Mouse (Mus musculus): ENCODE data around the gene Acss2. TPM values are rescaled to one million over a fixed set of nuclear protein-coding genes. Genes with fewer than 3 reads are reported as not detected.
"Not testable (repeated sequence)": the region's sequence is repeated elsewhere in the genome, so short reads cannot be mapped to it uniquely, and the experiment has no call there.

Acss2 gene
- total RNA-seq, 2 experiments from 2014 or later, result 26.5 to 40.9 TPM

- DNase-seq, result no peak
These were observed 70.4 kb downstream of the Acss2 start for GRCm38 (mm10) chr2:155588136-155588535.

- no peak for DNase-seq
These were observed 71.8 kb downstream of the Acss2 start for GRCm38 (mm10) chr2:155589521-155589920.

GRCm38 (mm10) chr2:155590876-155591275 lies 73.1 kb downstream of the Acss2 start:
- no peak for DNase-seq

DNA sequence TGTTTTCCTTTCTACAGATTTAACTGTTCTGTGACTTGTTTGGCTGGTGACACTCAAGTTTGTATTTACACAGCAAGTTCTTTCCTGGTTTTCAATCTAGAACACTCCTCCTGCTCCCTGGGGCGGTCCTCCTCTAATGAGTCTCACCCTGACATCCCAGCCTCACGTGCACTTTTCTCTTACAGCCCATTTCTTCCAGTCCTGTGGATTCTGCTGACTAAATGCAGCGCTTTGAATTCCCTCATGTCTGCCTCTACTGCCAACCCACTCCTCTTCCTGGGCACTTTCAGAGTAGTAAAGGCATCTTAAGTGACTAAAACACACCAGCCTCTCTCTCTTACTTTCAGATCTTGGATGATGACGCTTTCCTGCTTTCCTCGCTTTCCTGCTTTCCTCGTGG lies 73.9 kb downstream of the Acss2 start:
- peak; percentile 20 for DNase-seq

GRCm38 (mm10) chr2:155592137-155592853 lies 74.5 kb downstream of the Acss2 start, which contains the start of gene Gss:
Gene Gss, minus strand, starts transcription at chr2:155592810.
- peak; percentile 100 for DNase-seq

- DNase-seq, result no peak
These were observed 75.1 kb downstream of the Acss2 start for GRCm38 (mm10) chr2:155592854-155593283.

DNA sequence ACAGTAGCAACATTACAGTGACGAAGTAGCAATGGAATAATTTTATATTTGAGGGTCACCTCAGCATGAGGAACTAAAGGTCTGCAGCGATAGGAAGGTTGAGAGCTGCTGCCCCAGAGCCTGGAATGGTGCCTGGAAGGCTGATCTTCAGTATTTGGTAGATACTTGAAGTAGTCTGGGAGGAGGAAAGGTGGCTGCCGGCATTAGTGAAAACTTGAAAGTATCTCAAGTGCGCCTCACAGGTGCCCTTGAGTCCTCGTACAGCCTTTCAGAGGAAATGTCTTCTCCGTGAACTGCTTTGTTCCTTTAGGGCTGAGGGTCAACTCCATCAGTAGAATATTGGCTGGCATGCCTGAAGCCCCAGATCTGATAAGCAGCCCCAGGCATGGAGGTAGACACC lies 77.8 kb downstream of the Acss2 start:
- DNase-seq, result no peak

DNA sequence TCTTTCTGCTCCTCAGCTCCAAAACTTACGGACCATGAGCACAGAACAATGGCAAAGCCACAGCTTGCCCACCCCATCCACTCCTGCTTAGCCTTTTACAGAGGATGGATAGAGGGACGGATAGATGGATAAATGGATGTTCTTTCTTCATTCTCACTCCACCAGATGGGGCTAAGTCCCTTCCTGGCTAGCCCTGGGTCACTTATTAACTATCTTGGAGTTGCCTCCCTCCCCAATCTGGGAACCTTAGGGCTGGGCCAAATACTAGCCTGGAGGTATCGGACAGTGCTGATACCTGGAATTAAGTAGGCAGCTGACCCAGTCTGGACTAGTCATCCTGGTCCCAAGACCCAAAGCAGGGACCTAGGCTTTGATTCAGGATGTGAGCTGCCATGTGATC lies 86.0 kb downstream of the Acss2 start:
- DNase-seq, result no peak

- no peak for DNase-seq
These were observed 87.0 kb downstream of the Acss2 start for GRCm38 (mm10) chr2:155604560-155605235.

DNA sequence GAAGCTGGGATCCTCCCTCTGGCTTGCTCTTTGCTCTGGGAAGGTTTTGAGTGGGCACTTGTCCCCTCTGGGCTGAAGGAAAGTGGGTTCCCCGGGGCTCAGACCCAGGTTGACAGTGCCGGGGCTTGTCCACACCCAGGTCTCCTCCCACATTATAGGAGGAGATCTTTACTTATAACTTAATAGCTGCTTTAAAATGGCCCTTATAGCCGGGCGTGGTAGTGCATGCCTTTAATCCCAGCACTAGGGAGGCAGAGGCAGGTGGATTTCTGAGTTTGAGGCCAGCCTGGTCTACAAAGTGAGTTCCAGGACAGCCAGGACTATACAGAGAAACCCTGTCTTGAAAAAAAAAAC lies 87.5 kb downstream of the Acss2 start:
- not testable (repeated sequence) for DNase-seq

- no peak for DNase-seq
These were observed 88.6 kb downstream of the Acss2 start for GRCm38 (mm10) chr2:155606360-155606759.

- DNase-seq, result no peak
These were observed 93.2 kb downstream of the Acss2 start, which contains the start of gene Myh7b for GRCm38 (mm10) chr2:155610978-155611377. Gene Myh7b, plus strand, starts transcription at chr2:155611212.

DNA sequence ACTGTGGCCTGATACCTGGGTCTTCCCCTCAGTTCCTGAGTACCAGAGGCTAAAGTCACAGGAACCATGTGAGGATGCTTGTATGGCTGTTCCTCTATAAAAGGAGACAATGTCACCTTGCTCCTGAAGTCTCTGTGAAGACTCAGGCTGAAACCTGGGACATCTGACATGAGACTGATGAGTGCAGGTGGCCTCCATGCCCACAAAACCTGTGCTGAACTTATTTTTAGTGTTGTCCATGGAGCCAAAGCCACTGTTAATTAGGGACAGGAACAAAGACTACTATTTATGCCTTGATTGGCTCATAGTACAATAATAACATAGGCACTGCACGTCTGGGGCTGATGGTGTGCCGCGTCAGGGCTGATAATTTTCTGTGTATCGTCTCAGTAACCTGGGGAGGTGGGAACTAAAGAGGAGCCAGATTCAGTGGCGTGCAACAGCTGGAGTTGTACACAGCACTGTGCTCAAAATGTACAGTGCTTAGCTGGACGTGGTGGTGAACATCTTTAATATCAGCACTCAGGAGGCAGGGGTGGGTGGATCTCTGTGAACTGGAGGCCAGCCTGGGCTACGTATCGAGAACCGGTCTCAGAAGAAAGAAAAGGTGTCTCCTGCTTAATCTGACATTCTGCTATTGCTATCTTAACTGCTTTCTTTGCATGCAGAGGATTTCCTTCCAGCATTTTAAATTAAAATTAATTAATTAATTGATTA lies 94.2 kb downstream of the Acss2 start:
- no peak for DNase-seq

DNA sequence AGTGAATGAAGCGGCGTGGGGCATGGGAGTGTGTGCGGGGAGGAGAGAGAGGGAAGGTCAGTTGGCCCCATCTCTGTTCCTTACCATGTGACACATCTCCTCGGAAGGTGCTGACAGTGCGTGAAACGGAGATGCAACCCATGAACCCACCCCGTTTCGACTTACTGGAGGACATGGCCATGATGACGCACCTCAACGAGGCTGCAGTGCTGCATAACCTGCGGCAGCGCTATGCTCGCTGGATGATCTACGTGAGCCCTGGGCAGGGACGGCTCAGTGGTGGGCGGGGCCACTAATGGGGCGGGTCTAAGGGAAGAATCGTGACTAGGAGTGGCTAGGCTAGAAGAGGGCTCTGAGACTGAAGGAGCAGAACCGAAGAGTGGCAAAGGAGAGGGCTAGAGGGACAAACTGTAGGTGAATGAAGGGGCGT lies 95.6 kb downstream of the Acss2 start:
- peak; percentile 80 for DNase-seq

GRCm38 (mm10) chr2:155613953-155614352 lies 96.2 kb downstream of the Acss2 start:
- DNase-seq, result no peak

- no peak for DNase-seq
These were observed 99.2 kb downstream of the Acss2 start for GRCm38 (mm10) chr2:155616971-155617370.

- peak; percentile 97 for DNase-seq
These were observed 102.1 kb downstream of the Acss2 start for GRCm38 (mm10) chr2:155619817-155620216.

DNA sequence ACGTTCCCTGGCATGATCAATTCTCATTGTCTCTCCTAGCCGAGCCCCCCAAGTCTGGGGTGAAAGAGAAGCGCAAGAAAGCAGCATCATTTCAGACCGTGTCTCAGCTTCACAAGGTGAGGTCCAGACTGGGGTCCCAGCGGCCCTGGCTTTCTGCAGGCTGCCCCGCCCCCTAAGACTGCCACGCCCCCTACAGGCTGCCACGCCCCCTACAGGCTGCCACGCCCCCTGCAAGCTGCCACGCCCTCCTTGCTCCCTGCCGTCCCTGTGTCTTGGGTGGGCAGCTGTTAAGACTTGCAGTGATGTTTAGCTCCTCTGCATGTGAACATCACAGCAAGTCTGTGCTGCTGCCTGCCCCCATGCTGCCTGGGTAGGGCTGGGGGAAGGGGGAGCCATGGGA lies 104.9 kb downstream of the Acss2 start:
- DNase-seq, result no peak

- DNase-seq, result no peak
These were observed 106.2 kb downstream of the Acss2 start for GRCm38 (mm10) chr2:155623996-155624395.

DNA sequence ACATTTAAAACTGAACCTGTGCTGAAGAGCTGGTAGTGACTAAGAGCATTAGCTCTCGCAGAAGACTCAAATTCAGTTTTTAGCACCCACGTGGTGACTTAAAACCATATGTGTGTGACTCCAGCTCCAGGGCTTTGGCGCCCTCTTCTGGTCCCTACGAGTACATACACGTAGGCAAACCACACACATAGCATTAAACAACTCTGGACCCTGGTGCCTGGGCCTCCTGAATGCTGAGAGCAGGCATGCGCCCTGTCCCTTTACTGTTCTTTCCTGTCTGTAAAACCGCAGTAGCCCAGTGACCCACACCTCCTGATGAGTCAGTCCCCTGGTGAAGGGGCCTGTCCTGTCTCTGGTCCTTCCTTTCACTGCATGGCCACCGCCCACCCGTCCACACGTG lies 107.0 kb downstream of the Acss2 start:
- peak; percentile 39 for DNase-seq

- no peak for DNase-seq
These were observed 108.5 kb downstream of the Acss2 start for GRCm38 (mm10) chr2:155626277-155626676.

- peak; percentile 87 for DNase-seq
These were observed 109.4 kb downstream of the Acss2 start for GRCm38 (mm10) chr2:155627030-155627738.
